Comparison of ENCODE assay signal across 8 mouse cellular contexts in the genomic region with DNA sequence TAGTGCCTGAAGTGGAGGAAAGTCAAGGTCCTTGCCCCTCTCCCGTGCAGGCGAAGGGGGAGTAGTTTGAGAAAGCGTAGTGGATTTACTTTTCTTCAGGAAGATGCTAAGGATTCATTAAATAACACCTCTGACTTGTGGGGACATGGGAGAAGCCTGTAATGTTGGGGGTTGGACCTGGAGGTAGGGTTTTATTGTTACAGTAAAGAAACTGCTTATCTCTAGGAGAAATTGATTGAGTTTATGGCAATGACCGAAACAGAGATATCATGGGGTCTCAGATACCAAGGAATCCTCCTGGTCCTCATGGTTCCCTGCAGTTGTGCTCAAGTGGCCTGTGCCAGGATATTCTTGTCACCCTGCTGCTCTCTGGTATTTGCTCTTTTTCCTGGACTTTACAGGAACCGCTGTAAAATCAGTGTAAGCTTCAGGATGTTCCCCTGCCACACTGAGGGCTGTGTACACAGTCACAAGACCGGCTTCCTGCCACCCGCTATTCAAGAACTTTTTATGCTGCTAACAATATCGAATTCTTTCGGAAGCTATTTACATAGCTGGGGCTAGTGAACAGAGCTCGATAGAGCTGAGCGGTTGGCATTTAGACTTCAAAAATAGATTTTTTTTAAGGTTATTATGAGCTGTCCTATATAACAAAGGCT.
DNase-seq lines count a peak whose midpoint lies in the region; ATAC-seq lines count a peak whose summit lies in the region.

No protein-coding gene starts in this region.

- H3K9me3 ChIP-seq in embryonic facial prominence, embryonic 15.5 days (replicated peaks), result no peaks in the 10 kb centered on the region
- no peaks in the 10 kb centered on the region for H3K9me3 ChIP-seq in hindbrain, embryonic 16.5 days (ENCODE audit: control insufficient read depth, low read length)
- no peaks in the 10 kb centered on the region for H3K9me3 ChIP-seq in midbrain, embryonic 13.5 days

- no peak overlapping the region for H3K9ac ChIP-seq in embryonic facial prominence, embryonic 15.5 days
- no peak overlapping the region for H3K9ac ChIP-seq in hindbrain, embryonic 16.5 days (ENCODE audit: low read depth, low read length)
- no peak overlapping the region for H3K9ac ChIP-seq in midbrain, embryonic 13.5 days (replicated peaks)

- 0 out of 2 replicates have a peak overlapping the region, but pooled peaks have one; percentile 0 for H3K27ac ChIP-seq in embryonic facial prominence, embryonic 15.5 days (replicated peaks)
- peak overlapping the region; percentile 4; the same call in 1 of the 2 replicates for H3K27ac ChIP-seq in hindbrain, embryonic 16.5 days (ENCODE audit: low read depth, low read length)
- no peak overlapping the region for H3K27ac ChIP-seq in midbrain, embryonic 13.5 days

- H3K27me3 ChIP-seq in embryonic facial prominence, embryonic 15.5 days, result no peaks in the 10 kb centered on the region
- no peaks in the 10 kb centered on the region for H3K27me3 ChIP-seq in hindbrain, embryonic 16.5 days (replicated peaks; ENCODE audit: control insufficient read depth, insufficient read depth, low read length)
- no peaks in the 10 kb centered on the region for H3K27me3 ChIP-seq in midbrain, embryonic 13.5 days

- no peak overlapping the region for H3K4me3 ChIP-seq in embryonic facial prominence, embryonic 15.5 days (replicated peaks)
- H3K4me3 ChIP-seq in hindbrain, embryonic 16.5 days (ENCODE audit: low read length), result no peak overlapping the region
- H3K4me3 ChIP-seq in midbrain, embryonic 13.5 days (replicated peaks), result no peak overlapping the region

- WGBS in embryonic facial prominence, embryonic 15.5 days, result 68% methylated on average over 11 of the region's 11 CpGs
- 55% methylated on average over 11 of the region's 11 CpGs for WGBS in hindbrain, embryonic 16.5 days
- 56% methylated on average over 11 of the region's 11 CpGs for WGBS in midbrain, embryonic 13.5 days

- H3K4me1 ChIP-seq in embryonic facial prominence, embryonic 15.5 days, result peaks cover 28% of the 10 kb centered on the region
- peaks cover 11% of the 10 kb centered on the region for H3K4me1 ChIP-seq in hindbrain, embryonic 16.5 days (ENCODE audit: control insufficient read depth, insufficient read depth, low read depth, low read length)
- peaks cover 27% of the 10 kb centered on the region for H3K4me1 ChIP-seq in midbrain, embryonic 13.5 days (replicated peaks)

- H3K36me3 ChIP-seq in embryonic facial prominence, embryonic 15.5 days, result no peaks in the 10 kb centered on the region
- H3K36me3 ChIP-seq in hindbrain, embryonic 16.5 days (ENCODE audit: control insufficient read depth, insufficient read depth, low read length), result no peaks in the 10 kb centered on the region
- no peaks in the 10 kb centered on the region for H3K36me3 ChIP-seq in midbrain, embryonic 13.5 days

- ATAC-seq in embryonic facial prominence, embryonic 15.5 days (ENCODE audit: insufficient number of reproducible peaks, low FRiP score, low TSS enrichment, low read depth), result peak; percentile 15; the same call in 1 of the 2 replicates
- ATAC-seq in hindbrain, embryonic 16.5 days, result 0 out of 2 replicates have a peak, but pooled peaks have one; percentile 16
- peak; percentile 28; the same call in 1 of the 2 replicates for ATAC-seq in midbrain, embryonic 13.5 days

- no peak overlapping the region for H3K4me2 ChIP-seq in embryonic facial prominence, embryonic 15.5 days (replicated peaks)
- no peak overlapping the region; the same call in 1 of the 2 replicates for H3K4me2 ChIP-seq in hindbrain, embryonic 16.5 days (ENCODE audit: low read length)
- no peak overlapping the region for H3K4me2 ChIP-seq in midbrain, embryonic 13.5 days (replicated peaks)

- peak; percentile 59 for DNase-seq in kidney, adult 9 months
- no peak for DNase-seq in kidney, adult 18-20 months
- no peak for DNase-seq in layer of hippocampus, postnatal 36 days
- DNase-seq in urinary bladder, postnatal 25 days (ENCODE audit: low spot score), result no peak
- DNase-seq in gastrocnemius, postnatal 4 days (ENCODE audit: low spot score in 2 of 2), result no peak
